Mouse (Mus musculus): ENCODE data around the gene 4921511M17Rik. TPM values are rescaled to one million over a fixed set of nuclear protein-coding genes. Genes with fewer than 3 reads are reported as not detected.
"Not testable (repeated sequence)": the region's sequence is repeated elsewhere in the genome, so short reads cannot be mapped to it uniquely, and the experiment has no call there.

The 4921511M17Rik gene
- not detected in 2 replicates for total RNA-seq (2017)

- ATAC-seq (replicated peaks in 1 of 2; ENCODE audit: insufficient read depth in 1 of 2, low FRiP score in 2 of 2, low TSS enrichment in 1 of 2, low read depth in 1 of 2, poor library complexity in 2 of 2, severe bottlenecking in 2 of 2) = not testable (repeated sequence)
Measured at GRCm38 (mm10) chrX:154033727-154034126, at the start of gene 4921511M17Rik. Gene 4921511M17Rik, minus strand, starts transcription at chrX:154033827.

- not testable (repeated sequence) for ATAC-seq (replicated peaks in 1 of 2; ENCODE audit: insufficient read depth in 1 of 2, low FRiP score in 2 of 2, low TSS enrichment in 1 of 2, low read depth in 1 of 2, poor library complexity in 2 of 2, severe bottlenecking in 2 of 2)
Measured at GRCm38 (mm10) chrX:154054939-154055338, 21.3 kb upstream of the 4921511M17Rik start, which contains the start of gene Gm10057. Gene Gm10057, minus strand, starts transcription at chrX:154055039.

- ATAC-seq (replicated peaks in 1 of 2; ENCODE audit: insufficient read depth in 1 of 2, low FRiP score in 2 of 2, low TSS enrichment in 1 of 2, low read depth in 1 of 2, poor library complexity in 2 of 2, severe bottlenecking in 2 of 2) = not testable (repeated sequence)
Measured at GRCm38 (mm10) chrX:154012540-154012939, 21.1 kb downstream of the 4921511M17Rik start, which contains the start of gene Samt1. Gene Samt1, minus strand, starts transcription at chrX:154012640.

GRCm38 (mm10) chrX:153976914-153977313 is 56.7 kb downstream of the 4921511M17Rik start:
- ATAC-seq (replicated peaks in 1 of 2; ENCODE audit: insufficient read depth in 1 of 2, low FRiP score in 2 of 2, low TSS enrichment in 1 of 2, low read depth in 1 of 2, poor library complexity in 2 of 2, severe bottlenecking in 2 of 2) = peak; percentile 53 to 71; a peak in 3 of 4 replicates

GRCm38 (mm10) chrX:153976467-153976866 is 57.2 kb downstream of the 4921511M17Rik start:
- ATAC-seq (replicated peaks in 1 of 2; ENCODE audit: insufficient read depth in 1 of 2, low FRiP score in 2 of 2, low TSS enrichment in 1 of 2, low read depth in 1 of 2, poor library complexity in 2 of 2, severe bottlenecking in 2 of 2) = not testable (repeated sequence)

GRCm38 (mm10) chrX:153974450-153974849 is 59.2 kb downstream of the 4921511M17Rik start:
- ATAC-seq (replicated peaks in 1 of 2; ENCODE audit: insufficient read depth in 1 of 2, low FRiP score in 2 of 2, low TSS enrichment in 1 of 2, low read depth in 1 of 2, poor library complexity in 2 of 2, severe bottlenecking in 2 of 2) = peak; percentile 77 to 79

Other genes with a start within 250 kb of the 4921511M17Rik start
- gene Spin2c, start 201.6 kb downstream of the 4921511M17Rik start, total RNA-seq (2017) = 1.3 and 2.3 TPM in 2 replicates
- not detected in 2 replicates for gene Samt1, start 21.2 kb downstream of the 4921511M17Rik start, total RNA-seq (2017)
- gene Gm10057, start 21.2 kb upstream of the 4921511M17Rik start, total RNA-seq (2017) = not detected in 2 replicates
- not detected in 2 replicates for gene Gm15140, start 86.9 kb upstream of the 4921511M17Rik start, total RNA-seq (2017)

Data from hematopoietic stem cell, adult 5-6 weeks (primary cell).